Mouse (Mus musculus) spleen, adult 2 months (tissue): ENCODE measurements around the gene Nr2f2. TPM values are rescaled to one million over a fixed set of nuclear protein-coding genes. Genes with fewer than 3 reads are reported as not detected.

ENCODE experiments used
- DNase-seq, 2 experiments: peaks; one replicate each; pipeline versions ENCODE4 v3.0.0 to v3.0.0-alpha.2; 2012 to 2021; ENCODE audit warnings: low spot score in 2 of 2, low read depth in 1 of 2
- H3K27ac ChIP-seq: fragments of 200-500 bp; 2 replicates; pipeline ENCODE4 v1.5.1; 2012; ENCODE audit warnings: low read length, inconsistent platforms; ENCODE audit not compliant: insufficient read depth
- H3K27me3 ChIP-seq: fragments of 200-500 bp; 2 replicates; pipeline ENCODE4 v1.6.1; 2012; ENCODE audit warnings: mild to moderate bottlenecking, moderate library complexity, low read length, inconsistent platforms; ENCODE audit not compliant: control insufficient read depth, insufficient read depth
- H3K36me3 ChIP-seq: fragments of 200-500 bp; 2 replicates; pipeline ENCODE4 v1.6.1; 2012; ENCODE audit warnings: mild to moderate bottlenecking, low read length, inconsistent platforms; ENCODE audit not compliant: control insufficient read depth, insufficient read depth
- H3K4me1 ChIP-seq: fragments of 200-500 bp; 2 replicates; pipeline ENCODE4 v1.6.1; 2011; ENCODE audit warnings: inconsistent platforms; ENCODE audit not compliant: control insufficient read depth, insufficient read depth, insufficient read length
- H3K4me3 ChIP-seq: fragments of 200-500 bp; 2 replicates; pipeline ENCODE4 v1.5.1; 2011; ENCODE audit warnings: mild to moderate bottlenecking, inconsistent platforms; ENCODE audit not compliant: insufficient read depth, insufficient read length; ENCODE audit errors: extremely low read depth
- CTCF ChIP-seq: fragments of 200-500 bp; IDR thresholded peaks from 2 replicates; pipeline ENCODE4 v1.5.1; 2011; ENCODE audit warnings: mild to moderate bottlenecking, inconsistent platforms; ENCODE audit not compliant: insufficient read depth, insufficient read length, insufficient replicate concordance; ENCODE audit errors: extremely low read depth
- POLR2A ChIP-seq: fragments of 200-500 bp; IDR thresholded peaks from 2 replicates; pipeline ENCODE4 v1.6.1; 2011; ENCODE audit warnings: low read depth, low read length, inconsistent platforms
- WGBS: fragments of 180-500 bp; shearing (Covaris S2); methylation state at CpG from one replicate; pipeline ENCODE4 v1.1.7; 2018; 5-methylcytosine and 5-hydroxymethylcytosine counted together
- polyA plus RNA-seq: library from polyadenylated mRNA; depleted of rRNA; stranded (reverse); fragments of >200 nt; gene quantifications from 2 replicates; pipeline ENCODE4 v1.2.3, GENCODE M21; 2012

Nr2f2 gene
- polyA plus RNA-seq, 1 experiment, result 84.6 TPM

DNA sequence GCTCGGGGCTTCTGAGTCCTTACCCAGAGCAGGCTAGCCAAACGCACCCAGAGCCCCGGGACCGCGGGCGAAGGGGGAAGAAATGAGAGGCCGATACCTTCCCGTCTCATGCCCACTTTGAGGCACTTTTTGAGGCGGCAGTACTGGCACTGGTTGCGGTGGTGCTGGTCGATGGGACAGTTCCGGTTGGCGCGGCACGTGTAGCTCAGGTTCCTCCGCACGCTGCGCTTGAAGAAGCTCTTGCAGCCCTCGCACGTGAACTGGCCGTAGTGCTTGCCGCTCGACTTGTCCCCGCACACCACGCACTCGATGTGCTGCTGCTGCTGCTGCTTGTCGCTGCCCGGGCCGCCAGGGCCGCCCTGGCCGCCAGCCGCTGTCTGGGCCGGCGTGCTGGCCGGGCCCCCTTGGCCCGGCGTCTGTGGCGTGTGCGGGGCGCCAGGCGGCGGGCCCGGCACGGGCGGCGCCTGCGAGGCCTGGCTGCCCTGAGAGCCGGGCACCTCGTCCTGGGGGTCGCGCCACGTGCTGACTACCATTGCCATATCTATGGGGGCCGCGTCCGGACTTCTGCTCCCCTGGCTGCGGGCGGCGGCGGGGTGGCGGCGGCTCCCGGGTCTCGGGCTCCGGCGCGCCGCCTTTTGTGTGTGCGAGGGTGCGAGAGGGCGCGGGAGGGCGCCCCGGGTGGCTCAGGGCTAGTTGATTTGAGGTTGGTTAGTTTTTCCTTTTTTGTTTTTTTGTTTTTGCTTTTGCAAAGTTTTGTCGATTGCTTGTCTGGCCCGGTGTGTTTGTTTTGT lies 6.5 kb downstream of the Nr2f2 start:
- H3K4me1 ChIP-seq, result no peaks in the 10 kb centered on the region

GRCm38 (mm10) chr7:70358848-70359591 lies 7.5 kb downstream of the Nr2f2 start:
- Histone ChIP-seq H3K4me3 (peak overlapping the region; percentile 53), H3K27me3 (peaks cover 16% of the 10 kb centered on the region), H3K4me1 (no peaks in the 10 kb centered on the region), H3K27ac (peak overlapping the region; percentile 81), H3K36me3 (no peaks in the 10 kb centered on the region)
- 4% methylated on average over 33 of the region's 33 CpGs for WGBS
- no peak for TF ChIP-seq POLR2A
- no peak for TF ChIP-seq CTCF
- DNase-seq, result no peak

More for the DNA sequence above, 6.5 kb downstream of the Nr2f2 start:
- Histone ChIP-seq H3K36me3 (no peaks in the 10 kb centered on the region), H3K4me3 (peak overlapping the region; percentile 49; the same call in 1 of the 2 replicates), H3K27ac (peak overlapping the region; percentile 34), H3K27me3 (peaks cover 16% of the 10 kb centered on the region)
- WGBS, result 5% methylated on average over 75 of the region's 75 CpGs
- TF ChIP-seq POLR2A (no peak), CTCF (no peak)
- no peak for DNase-seq

DNA sequence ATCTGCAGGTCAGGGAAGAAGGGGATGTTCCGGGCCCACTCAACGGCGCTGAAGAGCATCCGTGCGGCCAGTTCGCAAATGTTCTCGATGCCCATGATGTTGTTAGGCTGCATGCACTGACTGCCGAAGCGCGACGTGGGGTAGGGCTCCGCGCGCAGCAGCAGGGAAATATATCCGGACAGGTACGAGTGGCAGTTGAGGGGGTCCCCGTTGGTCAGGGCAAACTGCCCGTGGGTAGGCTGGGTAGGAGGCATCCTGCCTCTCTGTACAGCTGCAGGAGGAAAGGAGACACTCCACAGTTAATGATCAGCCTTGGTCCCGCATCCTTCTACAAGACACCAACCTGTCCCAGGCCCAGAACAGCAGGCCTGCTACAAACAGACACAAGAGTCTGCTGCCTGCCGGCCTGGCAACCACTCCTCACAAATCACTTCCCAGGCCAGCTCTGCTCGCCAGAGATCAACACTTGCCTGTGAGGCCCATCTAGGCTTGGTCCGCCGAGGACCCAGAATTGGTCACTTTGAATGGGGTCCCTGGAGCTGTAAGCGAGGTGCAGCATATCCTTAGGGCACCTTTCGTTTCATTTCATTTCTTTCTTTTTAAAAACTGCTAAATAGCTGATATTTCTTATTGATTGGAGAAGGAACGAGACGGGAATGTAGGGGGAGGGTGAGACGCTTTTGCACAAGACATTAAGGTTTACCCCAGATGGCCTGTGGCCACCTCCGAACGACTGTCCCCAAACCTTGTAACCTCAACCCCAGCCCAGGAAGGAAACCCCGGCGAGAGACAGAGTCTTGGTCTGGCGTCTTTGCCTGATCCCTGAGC lies 8.3 kb downstream of the Nr2f2 start:
- Histone ChIP-seq H3K36me3 (no peaks in the 10 kb centered on the region), H3K27ac (peak overlapping the region; percentile 81), H3K4me1 (no peaks in the 10 kb centered on the region), H3K27me3 (peaks cover 16% of the 10 kb centered on the region), H3K4me3 (peak overlapping the region; percentile 53)
- TF ChIP-seq POLR2A (no peak), CTCF (no peak)
- no peak for DNase-seq
- 8% methylated on average over 33 of the region's 33 CpGs for WGBS

GRCm38 (mm10) chr7:70357516-70358019 lies 9.0 kb downstream of the Nr2f2 start:
- no peak for DNase-seq
- WGBS, result 21% methylated on average over 17 of the region's 17 CpGs
- TF ChIP-seq POLR2A (no peak), CTCF (no peak)

DNA sequence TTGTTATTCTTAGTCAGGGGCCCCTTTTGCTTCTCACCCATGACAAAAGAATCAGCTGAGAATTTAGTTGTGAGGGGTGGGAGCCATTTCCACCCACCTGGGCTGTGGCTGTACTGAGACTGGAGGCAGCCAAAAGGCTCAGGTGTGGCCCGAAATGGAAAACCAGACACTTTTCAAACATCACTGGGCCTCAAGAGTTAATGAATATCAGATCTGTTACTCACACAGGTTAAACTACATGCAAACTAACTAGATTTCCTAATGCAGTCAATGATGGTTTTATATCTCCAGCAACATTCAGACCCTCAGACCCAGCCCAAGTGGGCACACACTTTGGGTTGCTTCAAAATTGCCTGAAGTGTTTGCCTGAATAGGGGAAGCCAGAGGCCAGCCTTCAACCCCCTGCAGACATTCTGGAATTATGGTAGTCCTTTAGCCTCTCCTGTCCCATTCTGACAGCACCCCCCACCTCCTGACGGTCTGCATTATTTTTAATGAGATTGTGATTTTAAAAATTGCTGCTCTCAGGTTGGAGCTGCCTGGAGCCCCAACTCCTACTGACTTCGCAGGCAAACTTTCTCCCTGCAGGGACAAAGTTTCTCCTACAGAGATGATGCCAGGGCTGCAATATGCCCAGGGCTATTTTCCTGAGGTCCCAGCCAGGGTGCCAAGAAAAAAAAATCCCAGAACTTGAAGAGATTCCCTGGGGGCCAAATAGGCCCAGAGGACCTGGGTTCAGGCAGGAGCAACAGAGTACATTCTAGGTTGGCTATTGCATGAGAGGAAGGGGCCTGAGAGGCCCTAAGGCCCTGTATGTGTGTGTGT lies 9.6 kb downstream of the Nr2f2 start:
- no peak for TF ChIP-seq CTCF
- TF ChIP-seq POLR2A, result no peak
- H3K4me3 ChIP-seq, result peak overlapping the region; percentile 30; the same call in 1 of the 2 replicates
- H3K27me3 ChIP-seq, result peaks cover 13% of the 10 kb centered on the region
- H3K27ac ChIP-seq, result peak overlapping the region; percentile 81
- H3K4me1 ChIP-seq, result no peaks in the 10 kb centered on the region
- DNase-seq, result no peak
- no peaks in the 10 kb centered on the region for H3K36me3 ChIP-seq
- WGBS, result 53% methylated on average over 3 of the region's 3 CpGs

More at GRCm38 (mm10) chr7:70357516-70358019, 9.0 kb downstream of the Nr2f2 start:
- no peaks in the 10 kb centered on the region for H3K36me3 ChIP-seq
- peak overlapping the region; percentile 81 for H3K27ac ChIP-seq
- H3K4me1 ChIP-seq, result no peaks in the 10 kb centered on the region
- H3K4me3 ChIP-seq, result peak overlapping the region; percentile 53
- peaks cover 16% of the 10 kb centered on the region for H3K27me3 ChIP-seq
